Mouse (Mus musculus) brown adipose tissue, adult 24 weeks (tissue): ENCODE data around the gene Nudt4. TPM values are rescaled to one million over a fixed set of nuclear protein-coding genes. Genes with fewer than 3 reads are reported as not detected.
A peak's percentile ranks its signal among the peaks of the same experiment; 100 is the strongest.

Source experiments
- H3K27ac ChIP-seq: fragments of 200-500 bp; replicated peaks from 2 replicates; pipeline ENCODE4 v1.5.1; 2012; ENCODE audit warnings: low read depth, mild to moderate bottlenecking, low read length
- H3K4me1 ChIP-seq: fragments of 200-500 bp; 2 replicates; pipeline ENCODE4 v1.6.1; 2012; ENCODE audit warnings: low read length, mixed read lengths; ENCODE audit not compliant: control insufficient read depth, insufficient read depth, insufficient read length
- H3K4me3 ChIP-seq: fragments of 200-500 bp; 2 replicates; pipeline ENCODE4 v1.5.1; 2012; ENCODE audit warnings: low read depth, mild to moderate bottlenecking, low read length, moderate library complexity; ENCODE audit not compliant: insufficient read depth
- polyA plus RNA-seq: library from polyadenylated mRNA; stranded (reverse); fragments of >200 nt; gene quantifications from 2 replicates; pipeline ENCODE4 v1.2.4, GENCODE M21; 2012; ENCODE audit not compliant: missing spikeins, insufficient read depth, insufficient read length

Gene Nudt4
- polyA plus RNA-seq, 1 experiment: 168 TPM

DNA sequence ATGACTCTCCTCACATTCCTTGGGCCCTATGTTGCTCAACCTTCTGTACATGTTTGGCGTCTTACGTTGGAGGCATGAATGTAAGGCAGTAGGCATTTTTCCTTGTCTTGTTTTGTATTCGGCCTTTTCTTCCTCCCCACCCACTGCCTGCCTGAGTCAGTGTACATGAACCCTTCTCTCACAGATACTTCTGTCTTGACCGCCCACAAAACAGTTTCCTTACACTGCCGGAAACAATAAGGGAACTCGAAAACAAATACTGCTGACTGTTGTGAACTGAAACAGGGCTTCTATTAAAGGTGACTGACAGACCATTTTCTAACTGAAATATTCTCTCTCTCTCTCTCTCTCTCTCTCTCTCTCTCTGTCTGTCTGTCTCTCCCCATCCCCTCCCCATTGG lies 55.2 kb downstream of the Nudt4 start:
- Histone ChIP-seq H3K4me3 (no peak overlapping the region), H3K4me1 (peaks cover 9% of the 10 kb centered on the region; the same call in 1 of the 2 replicates), H3K27ac (peak overlapping the region; percentile 70)

DNA sequence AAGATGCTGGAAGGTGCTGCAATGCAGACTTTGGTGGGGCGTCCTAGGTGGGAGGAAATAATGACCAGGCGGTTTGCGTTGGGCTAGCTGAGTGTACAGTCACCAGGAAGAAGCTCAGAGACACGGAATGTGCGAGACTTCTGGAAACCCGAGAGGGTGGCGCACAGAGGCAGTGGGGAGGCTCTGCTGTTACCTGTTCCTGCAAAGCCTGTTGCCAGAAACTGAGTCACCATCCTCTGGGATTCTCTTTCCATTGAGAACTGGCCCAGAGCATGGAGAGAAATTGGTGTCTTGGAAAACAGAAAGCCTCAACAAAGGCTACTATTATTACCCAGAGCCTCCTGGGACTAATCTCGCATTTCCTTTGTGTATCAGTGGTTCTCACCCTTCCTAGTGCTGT lies 55.8 kb downstream of the Nudt4 start:
- Histone ChIP-seq H3K4me3 (no peak overlapping the region), H3K4me1 (peaks cover 9% of the 10 kb centered on the region; the same call in 1 of the 2 replicates), H3K27ac (peak overlapping the region; percentile 40; the same call in 1 of the 2 replicates)

DNA sequence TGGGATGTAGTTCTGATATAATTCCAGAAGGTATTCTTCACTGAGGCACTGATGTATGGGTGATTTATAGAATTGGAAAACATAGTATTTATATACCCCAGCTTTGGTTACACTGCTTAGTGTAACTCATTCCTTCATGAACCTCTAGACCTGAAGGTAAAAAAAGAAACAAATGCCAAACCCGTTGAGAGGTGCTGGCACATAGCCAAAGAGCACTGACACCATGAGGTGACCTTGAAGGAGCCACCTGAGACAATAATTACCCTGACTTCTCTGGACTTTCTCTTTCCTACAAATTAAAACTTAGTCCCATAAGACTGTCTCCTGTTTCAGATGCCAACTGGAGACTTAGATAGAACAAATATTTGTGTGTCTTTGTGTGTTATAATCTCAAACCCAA lies 59.6 kb downstream of the Nudt4 start:
- Histone ChIP-seq H3K27ac (no peak overlapping the region), H3K4me1 (peaks cover 6% of the 10 kb centered on the region; the same call in 1 of the 2 replicates)

DNA sequence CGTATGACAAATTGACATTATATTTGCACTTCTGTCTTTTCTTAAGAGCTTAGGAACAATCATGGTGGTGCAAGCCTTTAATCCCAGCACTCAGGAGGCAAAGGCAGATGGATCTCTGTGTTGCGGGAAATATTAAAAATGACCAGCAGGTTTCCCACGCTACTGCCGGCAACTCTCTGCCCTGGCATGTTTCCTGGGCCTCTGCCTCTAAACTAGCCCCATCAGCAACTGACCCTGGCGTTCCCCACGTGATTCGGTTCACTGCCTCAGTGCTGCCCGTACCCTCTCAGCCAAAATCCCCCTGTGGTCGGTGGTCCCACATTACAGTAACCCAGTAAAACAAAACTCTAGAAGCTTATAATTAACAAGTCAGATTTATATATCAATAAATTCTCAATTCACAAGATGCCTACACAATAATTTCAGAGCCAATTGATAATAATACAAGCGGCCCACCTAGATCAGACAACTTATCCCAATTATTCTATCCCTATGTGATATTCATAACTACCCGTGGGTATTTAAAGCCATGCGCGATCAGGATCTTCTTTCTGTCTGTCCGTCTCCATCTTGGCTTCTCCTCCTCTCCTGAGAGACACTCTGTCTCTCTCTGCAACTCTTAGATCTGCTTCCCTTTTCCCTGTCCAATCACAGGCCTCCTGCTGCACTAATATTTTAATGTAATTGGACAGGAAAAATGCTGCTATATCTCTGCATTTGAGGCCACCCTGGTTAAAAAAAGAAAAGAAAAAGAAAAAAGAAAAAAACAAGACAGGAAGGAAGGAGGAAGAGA lies 60.3 kb downstream of the Nudt4 start:
- Histone ChIP-seq H3K4me3 (no peak overlapping the region), H3K27ac (no peak overlapping the region), H3K4me1 (peaks cover 3% of the 10 kb centered on the region; the same call in 1 of the 2 replicates)

More for the DNA sequence above, 59.6 kb downstream of the Nudt4 start:
- H3K4me3 ChIP-seq: no peak overlapping the region

DNA sequence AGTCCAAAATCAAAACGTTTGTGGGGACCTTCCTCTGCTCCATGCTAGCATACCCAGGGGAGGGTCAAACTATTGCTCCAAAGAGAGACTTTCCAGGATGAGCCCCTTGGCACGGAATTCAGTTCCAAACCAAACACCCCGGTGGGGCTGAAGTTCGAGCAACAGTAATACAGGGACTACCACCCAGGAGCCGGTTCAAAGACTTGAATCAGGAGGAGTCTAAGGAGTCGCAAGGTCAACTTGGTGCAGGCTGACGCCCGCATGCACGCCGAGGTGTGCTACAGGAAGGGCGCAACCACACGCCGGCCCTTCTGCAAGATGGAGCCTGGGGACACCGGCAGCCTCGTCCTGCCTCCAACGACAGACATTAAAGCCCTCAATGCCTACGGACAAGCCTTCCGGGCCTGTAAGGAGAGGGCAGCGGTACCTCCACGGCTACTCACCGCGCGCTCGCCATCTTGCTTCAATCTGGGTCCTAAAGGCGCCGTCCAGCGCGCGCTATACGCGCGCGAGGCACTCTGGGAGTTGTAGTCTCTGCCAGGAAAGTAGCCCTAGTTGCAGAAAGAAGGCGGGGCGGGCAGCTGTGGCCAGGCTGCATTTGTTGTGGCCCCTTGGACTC lies 62.4 kb downstream of the Nudt4 start, which contains the start of gene Mrpl42:
Mrpl42 (minus strand) TSS at position 478 of the 619 bp plus-strand sequence.
- peak within 1 kb of the TSS; percentile 100 for H3K4me3 ChIP-seq
- H3K27ac ChIP-seq: peak within 1 kb of the TSS; percentile 94
- H3K4me1 ChIP-seq: no peaks in the 10 kb centered on the region

DNA sequence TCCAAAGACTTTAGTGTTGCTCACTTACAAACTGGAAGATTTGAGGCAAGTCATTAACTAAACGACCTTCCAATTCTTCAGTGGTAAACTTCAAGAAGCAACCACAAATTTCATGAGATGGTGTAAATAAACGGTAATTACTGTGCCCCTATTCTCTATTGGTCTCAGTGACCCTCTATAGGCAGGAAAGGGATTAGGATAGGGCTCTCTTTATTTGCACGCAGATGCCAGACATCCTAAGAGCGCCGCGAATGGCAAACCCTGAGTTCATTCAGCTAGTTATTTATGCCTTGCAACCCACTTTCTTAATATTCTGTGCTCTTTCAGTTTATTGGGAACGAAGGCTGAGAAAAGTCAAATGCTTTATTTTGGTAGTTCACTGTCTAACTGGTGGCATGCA lies 62.9 kb downstream of the Nudt4 start:
- peak overlapping the region; percentile 94 for H3K27ac ChIP-seq
- H3K4me1 ChIP-seq: no peaks in the 10 kb centered on the region
- H3K4me3 ChIP-seq: peak overlapping the region; percentile 100

Other genes starting within 250 kb of the Nudt4 start
- gene Cradd, start 240.0 kb downstream of the Nudt4 start, polyA plus RNA-seq: 6.2 and 6.5 TPM in 2 replicates
- gene Socs2, start 147.0 kb downstream of the Nudt4 start, polyA plus RNA-seq: 2.5 and 3.4 TPM in 2 replicates
- 749 and 770 TPM in 2 replicates for gene Mrpl42, start 62.2 kb downstream of the Nudt4 start, polyA plus RNA-seq
- 99.2 and 117 TPM in 2 replicates for gene Ube2n, start 49.0 kb downstream of the Nudt4 start, polyA plus RNA-seq
- not detected in 2 replicates for gene Anapc15-ps, start 109.3 kb upstream of the Nudt4 start, polyA plus RNA-seq